Mouse (Mus musculus) layer of hippocampus, adult 11-12 months (tissue): Measurements from ENCODE around the gene Cnot3.
"Not testable (repeated sequence)": the region's sequence is repeated elsewhere in the genome, so short reads cannot be mapped to it uniquely, and the experiment has no call there.

ENCODE experiments used
- DNase-seq: peaks from one replicate; pipeline ENCODE4 v3.0.0; 2022; ENCODE audit warnings: low spot score

The Cnot3 gene

DNA sequence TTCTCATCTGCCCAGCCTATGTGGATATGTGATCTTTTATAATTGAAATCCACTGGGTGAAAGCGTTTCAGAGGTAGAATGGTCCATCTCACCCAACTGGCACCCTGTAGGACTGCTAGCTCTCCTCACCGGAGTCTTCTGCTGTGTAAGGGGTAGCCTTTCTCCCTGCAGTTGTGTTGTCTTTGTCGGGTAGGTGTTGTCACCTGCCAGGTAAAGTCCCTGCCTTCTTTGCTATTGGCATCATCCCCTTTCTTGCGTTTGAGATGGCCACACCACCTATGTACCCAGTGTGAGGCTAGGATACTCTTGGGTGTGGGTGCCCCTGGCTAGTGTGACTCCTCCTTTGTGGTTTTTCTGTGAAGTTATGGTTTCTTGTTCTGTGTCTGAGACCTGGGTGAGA is 1.6 kb downstream of the Cnot3 start:
- no peak for DNase-seq

DNA sequence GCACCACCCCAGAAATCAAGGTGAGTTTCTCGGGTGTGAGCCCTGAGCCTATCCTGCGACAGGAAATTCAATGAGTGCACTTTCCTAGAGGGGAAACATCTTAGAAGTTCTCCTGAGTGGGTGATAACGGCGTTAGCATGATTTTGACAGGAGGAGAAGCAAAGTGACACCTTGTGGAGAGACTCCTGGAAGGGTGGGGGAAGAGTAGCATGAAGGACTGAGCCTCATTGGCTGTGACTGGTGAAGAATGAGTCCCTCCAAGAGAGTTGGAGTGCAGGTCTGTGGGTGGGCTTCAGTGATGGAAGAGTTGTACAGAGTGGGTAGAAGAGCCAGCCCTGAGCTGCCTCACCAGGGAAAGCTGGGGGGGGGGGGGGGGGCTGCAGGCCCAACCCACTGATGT is 11.9 kb downstream of the Cnot3 start:
- no peak for DNase-seq

DNA sequence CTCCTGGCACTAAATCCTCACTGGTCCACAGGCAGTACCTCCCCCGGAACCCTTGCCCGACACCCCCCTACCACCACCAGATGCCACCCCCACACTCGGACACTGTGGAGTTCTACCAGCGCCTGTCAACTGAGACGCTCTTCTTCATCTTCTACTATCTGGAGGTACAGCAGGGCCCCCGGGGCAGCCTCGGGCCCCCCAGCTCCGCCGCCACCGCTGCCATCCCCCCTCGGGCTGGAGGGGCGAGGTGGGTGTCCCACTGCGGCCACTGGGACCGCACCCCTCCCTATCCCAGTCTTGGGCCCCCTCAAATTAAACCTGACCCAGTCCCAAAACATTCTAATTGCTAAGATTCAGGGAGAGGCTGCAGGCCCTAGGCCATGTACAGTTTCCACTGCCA is 13.5 kb downstream of the Cnot3 start:
- DNase-seq, result no peak

DNA sequence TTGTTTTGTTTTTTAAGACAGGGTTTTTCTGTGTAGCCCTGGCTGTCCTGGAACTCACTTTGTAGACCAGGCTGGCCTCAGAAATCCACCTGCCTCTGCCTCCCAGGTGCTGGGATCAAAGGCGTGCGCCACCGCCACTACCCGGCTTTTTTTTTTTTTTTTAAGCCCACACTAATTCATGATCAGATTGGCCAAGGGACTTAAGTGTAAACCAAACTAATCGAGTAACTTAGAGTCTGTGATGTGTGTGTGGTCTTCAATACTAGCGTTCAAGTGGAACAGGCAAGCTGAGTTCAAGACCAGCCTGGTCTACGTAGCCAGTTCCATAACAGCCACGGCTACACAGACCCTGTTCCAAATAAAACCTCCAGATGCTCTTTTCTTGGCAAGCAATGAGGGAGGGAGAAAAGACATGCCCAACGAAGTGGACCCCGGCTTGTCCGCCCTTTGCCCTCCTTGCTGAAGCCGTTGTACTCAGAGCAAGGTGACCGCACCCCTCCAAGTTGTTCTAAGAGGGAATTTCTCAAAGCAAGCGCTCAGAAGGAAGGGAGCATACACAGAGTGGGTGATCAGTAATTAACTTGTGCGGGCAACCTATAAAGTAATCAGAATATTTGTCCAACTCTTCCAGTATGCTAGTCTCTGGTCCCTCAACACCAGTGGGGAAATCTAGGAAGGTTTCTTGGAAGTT is 19.6 kb downstream of the Cnot3 start:
- DNase-seq, result no peak

DNA sequence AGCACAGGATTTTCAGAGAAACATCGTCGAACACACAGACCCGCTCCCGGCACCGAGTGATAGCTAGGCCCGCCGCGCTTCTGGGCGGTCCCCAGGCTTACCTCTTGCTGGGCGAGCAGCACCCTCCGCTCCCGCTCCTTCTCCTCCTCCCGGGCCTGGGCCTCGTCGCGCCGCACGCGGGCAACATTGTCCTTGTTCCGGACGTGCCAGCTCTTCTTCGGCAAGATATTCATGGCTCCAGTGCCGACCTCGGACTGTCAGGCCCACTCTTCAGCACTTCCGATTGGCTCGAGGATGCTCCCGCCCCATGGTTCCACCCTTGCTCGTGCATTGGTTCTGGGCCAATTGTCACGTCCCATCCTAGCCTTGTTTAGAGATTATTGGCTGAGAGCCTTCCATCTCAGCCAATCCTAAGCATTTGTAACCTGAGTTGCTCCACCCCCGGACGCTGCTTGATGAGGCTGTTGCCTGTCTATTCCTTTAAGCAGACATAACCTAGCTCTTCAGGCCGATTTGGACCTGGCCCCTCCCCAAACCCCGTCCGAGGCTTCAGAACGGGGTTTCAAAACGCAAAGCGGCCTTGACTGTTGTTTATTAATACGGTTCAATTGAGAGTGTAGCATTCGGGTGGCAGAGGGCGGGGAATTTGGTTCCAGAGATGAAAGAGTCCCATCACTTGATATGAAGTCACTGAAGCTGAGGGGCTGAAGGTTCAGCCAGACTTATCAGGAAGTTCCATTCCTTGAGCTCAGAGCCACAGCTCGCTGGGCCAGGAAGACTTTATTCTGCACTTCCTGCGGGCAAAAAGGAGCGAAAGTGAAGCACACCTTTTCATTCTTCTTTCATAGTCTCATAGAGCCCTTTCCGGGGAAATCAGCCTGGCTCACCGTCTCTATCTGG is 20.4 kb downstream of the Cnot3 start, which contains the start of gene Leng1:
Gene Leng1, minus strand, starts transcription at position 626 of the 900 bp plus-strand sequence.
- DNase-seq, result peak; percentile 97

DNA sequence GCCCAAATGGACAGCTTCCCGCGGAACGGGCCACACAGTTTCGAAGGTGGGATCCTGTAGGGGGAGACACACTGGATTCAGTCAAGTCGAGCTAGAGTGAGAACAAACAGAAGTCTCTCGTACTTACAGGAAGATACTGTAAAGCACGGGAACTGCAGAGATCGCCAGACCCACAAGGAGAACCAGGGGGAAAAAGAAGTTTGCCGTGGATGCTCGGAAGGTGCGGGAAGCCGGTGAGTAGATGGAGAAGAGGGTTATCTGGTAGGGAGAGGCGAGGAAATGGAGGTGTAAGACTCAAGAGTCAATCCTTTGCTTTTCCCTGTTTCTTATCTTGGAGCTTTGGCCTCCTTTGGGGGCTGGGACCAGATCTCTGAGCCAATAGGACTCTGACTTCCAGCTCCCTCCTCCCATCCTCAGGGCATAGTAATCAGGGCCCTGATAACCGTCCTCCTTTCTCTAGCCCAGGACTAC is 21.9 kb downstream of the Cnot3 start:
- no peak for DNase-seq

DNA sequence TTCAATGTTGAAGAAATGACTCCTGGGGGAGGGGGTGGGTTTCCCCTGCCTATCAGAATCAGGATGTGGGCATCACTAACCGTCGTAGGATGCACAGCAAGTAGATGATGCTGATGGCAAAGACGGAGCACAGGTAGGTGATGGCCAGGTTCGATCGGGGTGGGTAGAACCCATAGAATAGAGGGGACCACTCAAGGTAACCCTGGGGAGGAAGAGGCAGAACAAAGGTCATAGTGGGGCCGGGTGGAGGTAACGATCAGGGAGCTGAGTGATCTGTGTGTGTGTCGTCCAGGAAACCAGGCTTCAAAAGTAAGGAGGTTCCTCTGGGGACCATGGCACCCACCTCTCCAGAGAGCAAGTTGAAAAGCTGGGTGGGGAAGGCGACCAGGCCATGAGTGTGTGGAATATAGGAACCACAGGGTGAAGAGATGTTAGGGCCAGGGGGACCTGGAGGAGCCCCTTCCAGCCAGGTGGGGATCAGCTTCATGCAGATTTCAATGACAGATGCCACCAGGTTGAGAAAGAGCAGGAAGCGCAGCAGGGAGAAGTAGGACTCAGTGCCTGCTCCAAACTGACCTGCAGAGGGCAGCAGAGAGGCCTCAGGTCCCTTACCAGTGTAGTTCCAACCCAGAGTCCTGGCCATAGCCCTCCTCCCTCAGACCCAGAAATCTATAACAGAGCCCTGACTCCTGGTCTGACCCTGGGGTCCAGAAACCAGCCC is 29.6 kb downstream of the Cnot3 start:
- DNase-seq, result peak; percentile 89

DNA sequence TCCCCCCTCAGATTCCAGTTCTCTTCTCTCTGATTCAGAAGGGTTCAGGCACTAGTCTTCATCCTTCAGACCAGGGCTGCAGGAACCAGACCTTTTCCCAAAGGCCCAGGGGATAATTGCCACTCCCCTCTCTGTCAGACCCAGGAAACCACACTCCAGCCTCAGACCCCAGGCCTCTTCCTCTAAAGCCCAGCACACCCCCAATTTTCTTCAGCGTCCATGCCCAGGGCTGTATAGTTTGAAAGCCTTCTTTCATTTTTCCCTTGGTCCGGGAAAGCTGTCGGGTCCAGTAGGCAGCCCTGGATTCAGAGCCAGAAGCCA is 30.1 kb downstream of the Cnot3 start:
- DNase-seq, result no peak

DNA sequence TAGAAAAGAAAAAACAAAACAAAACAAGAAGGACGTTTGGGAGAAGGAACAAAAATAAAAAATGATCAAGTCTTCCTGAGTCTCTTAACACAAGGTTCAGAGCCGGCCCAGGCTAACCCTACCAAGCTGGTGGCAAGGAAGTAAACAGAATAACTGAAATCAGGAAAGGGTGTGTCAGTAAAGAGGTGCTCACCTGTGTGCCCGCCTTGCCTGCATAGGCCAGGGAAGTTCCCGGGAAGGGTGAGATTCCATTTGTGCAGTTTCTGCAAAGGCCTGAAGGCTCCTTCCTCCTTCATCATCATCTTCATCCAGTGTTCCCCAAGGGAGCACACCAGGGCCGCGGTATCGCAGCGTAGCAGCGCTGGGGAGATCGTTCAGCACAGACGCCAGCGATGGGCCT is 31.3 kb downstream of the Cnot3 start:
- no peak for DNase-seq

DNA sequence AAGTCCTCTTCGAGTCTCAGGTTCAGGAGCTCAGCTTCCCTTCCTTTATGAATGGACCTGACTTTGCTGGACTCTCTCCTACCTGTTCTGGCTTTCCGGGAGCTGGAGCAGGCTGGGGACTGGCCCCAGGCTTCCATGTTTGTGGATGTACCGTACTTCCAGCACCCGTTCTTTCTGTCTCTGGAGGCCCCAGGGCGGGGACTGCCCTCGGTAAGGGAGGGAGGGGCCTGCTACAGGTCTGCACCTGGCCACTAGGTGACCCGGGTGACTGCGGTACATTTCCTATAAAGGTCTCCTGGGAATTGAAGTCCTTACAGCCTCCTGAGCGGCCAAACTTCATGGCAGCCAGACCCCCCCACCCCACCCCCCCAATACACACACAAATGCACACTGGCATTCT is 32.3 kb downstream of the Cnot3 start, which contains the start of gene Tmc4:
Gene Tmc4, minus strand, starts transcription at position 212 of the 400 bp plus-strand sequence.
- no peak for DNase-seq

DNA sequence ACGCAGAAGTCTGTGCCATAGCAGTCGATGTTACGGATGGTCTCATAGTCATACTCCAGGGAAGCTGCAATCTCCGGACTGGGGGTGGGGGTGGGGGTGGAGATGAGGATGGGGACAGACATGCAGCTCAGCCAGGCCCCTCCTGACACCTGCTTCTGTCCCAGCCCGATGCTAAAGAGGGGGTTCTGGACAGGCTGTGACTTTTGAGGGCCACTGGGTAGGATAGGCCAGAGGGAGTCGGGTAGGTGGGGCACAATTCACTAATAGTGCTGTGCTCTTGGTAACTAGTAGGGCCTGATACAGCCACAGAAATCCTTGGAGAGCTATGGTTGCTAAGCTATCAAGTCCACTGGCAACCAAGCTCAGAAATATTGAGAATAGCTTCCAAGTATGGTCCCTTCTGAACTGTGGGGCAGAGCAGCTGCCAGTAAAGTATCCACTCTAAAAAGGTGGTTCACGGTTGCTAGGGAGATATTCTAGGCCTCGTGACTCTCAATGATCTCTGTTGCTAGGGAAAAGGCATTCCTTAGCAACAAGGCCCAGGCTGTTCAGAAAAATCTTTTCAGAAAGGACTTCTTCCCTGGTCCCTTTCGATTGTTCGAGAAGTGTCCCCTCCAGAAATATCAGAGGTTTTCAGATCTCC is 39.0 kb downstream of the Cnot3 start:
- no peak for DNase-seq

DNA sequence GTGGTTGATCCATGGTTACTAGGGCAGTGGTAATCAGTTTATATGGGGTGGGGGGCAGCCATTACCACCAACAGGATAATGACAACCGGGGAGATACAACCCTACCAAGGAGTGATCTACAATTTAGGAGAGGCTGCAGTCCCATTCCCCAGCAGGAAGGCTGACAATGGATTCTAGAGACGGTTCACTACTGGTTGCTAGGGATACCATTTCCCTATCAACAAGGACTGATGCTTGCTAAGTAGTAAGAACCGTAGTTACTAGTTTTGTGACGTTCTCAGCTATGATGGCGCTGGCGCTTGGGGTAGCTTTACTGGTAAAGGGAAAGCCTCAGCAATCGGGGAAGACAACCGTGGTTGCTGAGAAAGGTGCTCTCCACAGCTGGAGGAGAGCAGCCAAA is 39.6 kb downstream of the Cnot3 start:
- no peak for DNase-seq

DNA sequence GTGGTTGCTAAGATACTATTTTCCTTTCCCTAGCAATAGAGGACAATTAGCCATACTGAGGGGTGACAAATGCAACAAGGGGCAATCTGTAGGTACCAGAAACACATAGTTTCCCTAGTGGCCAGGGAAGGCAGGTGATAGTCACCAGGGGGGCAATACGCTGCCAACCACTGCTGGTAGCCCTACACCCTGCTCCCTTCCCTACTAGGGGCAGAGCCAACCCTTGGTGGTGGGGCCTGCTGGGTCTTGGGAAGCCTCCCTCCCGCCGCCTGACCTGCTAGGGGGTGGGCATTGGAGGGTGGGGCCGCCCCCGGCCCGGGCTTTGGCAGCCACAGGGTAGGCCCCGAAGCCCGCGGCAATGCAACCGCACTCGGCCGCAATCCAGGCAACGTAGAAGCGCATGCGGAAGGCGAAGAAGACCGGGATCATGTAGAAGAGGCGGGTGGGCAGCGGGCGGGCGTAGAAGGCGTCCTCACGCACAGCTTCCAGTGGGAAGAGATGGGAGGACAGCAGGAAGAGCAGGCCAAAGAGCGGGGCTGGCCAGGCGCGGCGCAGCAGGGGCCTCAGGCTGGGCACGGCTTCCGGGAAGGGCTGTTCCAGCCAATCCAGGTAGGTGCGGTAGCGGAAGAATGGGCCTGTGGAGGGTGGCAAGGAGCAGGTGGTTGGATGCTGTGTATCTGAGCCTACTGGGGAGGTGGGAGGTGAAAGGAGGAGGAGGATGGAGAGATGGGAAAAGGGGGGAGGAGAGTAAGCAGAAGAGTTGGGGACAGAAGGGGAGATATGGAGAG is 40.5 kb downstream of the Cnot3 start:
- DNase-seq, result no peak

DNA sequence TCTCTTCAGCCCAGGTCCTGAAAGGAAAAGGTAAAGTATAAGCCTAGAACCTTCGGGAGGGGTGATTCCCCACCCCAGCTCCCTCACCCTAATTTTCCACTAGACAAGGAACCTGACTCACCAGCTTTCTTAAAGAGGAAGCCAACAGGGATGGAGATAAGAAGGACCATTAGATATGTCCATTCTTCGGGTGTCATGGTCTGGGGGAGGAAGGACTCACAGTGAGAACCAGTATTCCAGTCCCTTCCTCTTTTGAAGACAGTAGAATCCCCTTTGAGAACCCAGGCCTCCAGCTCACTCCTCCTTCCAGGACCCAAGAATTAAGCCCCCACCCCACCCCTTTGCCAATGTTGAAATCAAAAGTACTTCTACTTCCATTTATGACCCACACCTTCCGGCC is 46.9 kb downstream of the Cnot3 start:
- no peak for DNase-seq

DNA sequence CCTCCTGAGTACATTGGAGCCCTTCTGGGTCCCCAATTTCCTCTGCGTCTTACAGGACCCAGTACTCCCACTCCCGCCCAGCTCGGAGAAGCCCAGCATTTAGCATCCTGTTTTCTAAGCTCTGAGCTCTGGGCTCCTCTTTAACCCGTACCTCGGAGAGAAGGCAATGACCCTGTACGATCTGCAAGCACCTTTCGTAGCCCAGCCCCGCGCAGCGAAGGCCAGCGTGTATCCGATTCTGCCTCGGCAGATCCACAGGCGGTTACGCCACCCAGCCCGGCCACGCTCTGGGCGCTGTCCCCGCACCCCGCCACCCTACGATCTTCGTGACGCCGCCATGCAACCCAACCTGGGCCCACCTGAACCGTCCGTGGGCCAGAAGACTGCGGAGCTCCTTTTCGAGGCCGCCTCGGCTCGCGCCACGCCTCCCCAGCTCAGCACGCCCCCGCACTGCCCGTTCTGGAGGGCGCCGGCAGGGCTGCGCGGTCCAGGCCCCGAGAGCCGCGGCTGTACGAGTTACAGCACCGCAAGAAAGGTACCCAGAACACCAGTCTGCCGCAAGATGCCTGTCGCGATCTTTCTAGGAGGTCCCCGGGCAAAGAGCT is 47.4 kb downstream of the Cnot3 start, which contains the start of gene Tsen34:
Gene Tsen34, plus strand, starts transcription at position 482 of the 605 bp plus-strand sequence.
- DNase-seq, result no peak

DNA sequence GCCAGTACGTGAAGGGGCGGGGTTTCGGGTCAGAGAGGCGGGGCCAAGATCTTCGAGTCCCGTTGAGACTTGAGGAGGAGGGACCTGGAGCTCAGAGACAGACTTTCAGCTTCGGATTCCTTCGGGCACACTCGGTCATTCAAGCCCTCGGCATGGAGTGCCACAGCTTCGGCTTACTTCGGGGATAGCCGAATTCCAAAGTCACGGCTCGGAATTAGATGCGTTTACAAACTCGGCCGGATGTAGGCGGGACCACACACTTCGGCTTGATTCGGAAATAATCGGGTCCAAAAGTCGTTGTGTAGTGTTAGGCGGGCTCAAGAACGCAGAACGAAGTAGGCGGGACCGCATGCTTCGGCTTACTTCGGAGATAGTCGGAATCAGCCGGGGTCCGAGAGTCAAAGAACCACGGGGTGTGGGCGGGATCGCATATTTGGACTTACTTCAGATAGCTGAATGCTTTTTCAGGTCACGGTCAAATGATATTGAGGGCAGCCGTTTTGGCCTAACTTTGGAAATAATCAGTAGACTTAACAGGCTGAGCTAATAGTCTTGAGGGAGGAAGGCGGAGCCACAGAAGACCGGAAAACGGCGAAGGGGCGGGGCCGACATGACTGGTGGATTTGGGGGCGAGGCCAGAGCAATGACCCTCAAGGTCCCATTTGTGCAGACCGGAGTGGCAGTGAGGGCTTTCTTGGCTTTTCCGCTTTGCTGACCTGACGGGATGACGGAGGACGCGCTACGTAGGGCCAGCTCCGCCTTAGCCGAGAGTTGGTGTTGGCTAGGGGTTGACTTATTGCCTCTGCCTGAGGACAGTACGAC is 48.1 kb downstream of the Cnot3 start, which contains the start of gene Mboat7:
Gene Mboat7, minus strand, starts transcription at position 537 of the 822 bp plus-strand sequence.
- peak; percentile 98 for DNase-seq

DNA sequence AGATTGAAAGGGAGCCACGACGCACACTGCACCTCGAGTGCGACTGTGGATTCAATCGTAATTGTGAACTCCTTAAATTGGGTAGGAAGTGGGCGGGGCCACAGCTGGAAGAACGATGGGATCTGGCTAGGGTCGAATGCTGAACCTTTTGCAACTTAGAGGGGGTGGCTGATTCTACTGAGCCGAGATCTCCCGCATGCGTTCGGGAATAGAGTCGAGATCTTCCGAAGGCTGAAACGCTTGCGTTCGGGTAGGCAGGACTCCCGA is 48.7 kb downstream of the Cnot3 start:
- no peak for DNase-seq

DNA sequence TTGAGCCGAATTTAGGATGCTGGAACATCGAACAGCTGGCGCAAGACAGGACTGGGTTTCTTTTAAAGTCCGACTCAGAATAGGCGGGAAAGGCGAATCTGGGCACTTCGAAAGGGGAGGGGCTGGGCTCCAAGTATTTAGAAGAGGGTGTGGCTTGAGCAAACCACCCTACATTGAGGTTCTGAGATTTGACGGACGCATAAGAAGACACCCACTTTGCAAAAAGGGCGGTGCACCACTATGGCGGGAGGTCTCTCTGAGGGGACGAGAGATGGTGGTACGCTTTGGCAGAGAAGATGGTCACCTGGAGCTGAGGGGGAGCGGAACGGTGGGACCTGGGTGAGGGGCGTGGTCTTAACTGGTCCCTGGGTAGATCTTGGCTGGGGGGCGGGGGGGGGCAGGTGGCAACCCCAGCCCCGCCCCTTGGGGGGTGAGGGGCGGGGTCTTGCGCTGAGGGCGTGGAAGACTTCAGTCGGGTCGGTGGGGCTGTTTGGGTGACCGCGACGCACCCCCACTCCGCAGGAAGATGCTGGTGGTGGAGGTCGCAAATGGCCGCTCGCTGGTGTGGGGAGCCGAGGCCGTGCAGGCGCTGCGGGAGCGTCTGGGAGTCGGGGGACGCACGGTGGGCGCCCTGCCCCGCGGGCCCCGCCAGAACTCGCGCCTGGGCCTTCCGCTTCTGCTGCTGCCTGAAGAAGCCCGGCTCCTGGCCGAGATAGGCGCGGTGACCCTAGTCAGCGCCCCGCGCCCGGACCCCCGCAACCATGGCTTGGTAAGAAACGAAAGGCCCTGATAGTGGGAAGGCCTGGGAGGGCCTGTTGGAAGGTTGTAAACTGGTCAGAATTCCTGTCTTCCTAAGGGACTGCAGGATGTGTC is 49.2 kb downstream of the Cnot3 start:
- DNase-seq, result peak; percentile 66

DNA sequence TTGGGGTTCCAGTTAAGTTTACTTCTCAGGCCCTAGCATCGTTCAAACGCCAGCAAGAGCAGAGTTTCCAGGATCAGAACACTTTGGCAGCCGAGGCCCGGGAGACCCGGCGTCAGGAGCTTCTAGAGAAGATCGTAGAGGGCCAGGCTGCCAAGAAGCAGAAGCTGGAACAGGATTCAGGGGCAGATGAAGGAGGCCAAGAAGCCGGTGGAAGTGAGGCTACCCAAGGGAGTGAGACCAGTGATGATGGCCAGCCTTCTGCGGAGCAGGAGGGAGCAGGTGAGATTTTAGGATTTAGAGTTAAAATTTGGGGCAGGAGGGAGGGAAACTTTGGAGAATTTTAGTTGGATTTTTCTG is 49.9 kb downstream of the Cnot3 start:
- not testable (repeated sequence) for DNase-seq
